Mouse (Mus musculus) bone marrow, adult 2 months (tissue): ENCODE data around the gene Usp2.

Source experiments
- CTCF ChIP-seq: fragments of 200-500 bp; IDR thresholded peaks from 2 replicates; pipeline ENCODE4 v1.5.1; 2011; ENCODE audit warnings: low read length, control low read depth; ENCODE audit not compliant: control insufficient read depth, insufficient read depth
- POLR2A ChIP-seq: fragments of 200-500 bp; IDR thresholded peaks from 2 replicates; pipeline ENCODE4 v1.6.1; 2011; ENCODE audit warnings: low read depth, mild to moderate bottlenecking, control low read depth, low read length, borderline replicate concordance; ENCODE audit not compliant: control insufficient read depth

DNA sequence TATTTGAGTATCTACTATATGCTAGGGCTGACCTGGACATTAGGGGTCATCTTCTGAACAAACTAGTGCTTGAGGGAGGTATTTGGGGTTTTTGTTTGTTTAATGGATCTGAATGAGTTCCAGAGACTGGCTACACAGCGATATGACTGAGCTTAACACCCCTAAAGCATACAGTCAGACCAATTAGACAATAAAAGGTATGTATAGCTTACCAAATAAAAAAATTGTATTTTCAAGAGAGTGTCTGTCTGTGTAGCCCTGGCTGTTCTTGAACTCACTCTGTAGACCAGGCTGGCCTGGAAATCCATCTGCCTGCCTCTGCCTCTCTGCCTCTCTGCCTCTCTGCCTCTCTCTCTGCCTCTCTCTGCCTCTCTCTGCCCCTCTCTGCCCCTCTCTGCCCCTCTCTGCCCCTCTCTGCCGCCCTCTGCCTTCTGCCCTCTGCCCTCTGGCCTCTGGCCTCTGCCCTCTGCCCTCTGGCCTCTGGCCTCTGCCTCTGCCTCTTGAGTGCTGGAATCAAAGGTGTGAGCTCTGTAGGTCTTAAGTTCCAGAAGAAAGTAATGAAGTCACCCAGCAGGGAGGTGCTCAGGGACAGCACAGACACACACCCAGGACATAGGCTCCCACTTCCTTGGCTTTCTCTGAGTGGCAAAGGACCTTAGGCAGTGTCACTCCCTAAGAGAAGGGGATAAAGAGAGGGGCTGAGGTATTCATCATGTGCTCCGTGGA is 21.5 kb upstream of the Usp2 start:
- no peak for TF ChIP-seq CTCF
- no peak for TF ChIP-seq POLR2A
